ENCODE assay signal across 9 mouse cellular contexts in genomic region chr9:63612565-63613515, GRCm38 (mm10). TPM values are rescaled to one million over a fixed set of nuclear protein-coding genes. Genes with fewer than 3 reads are reported as not detected.
DNase-seq lines count a peak whose midpoint lies in the region; ATAC-seq lines count a peak whose summit lies in the region.
"Had no signal": no experiment of that assay in that cellular context is flagged by ENCODE, and none has a peak within 500 bp of the region (broad histone marks: within the 10 kb centered on the region; RNA-seq: fewer than 3 reads in every experiment).

No protein-coding gene starts in this region.

- peaks cover 48% of the 10 kb centered on the region for H3K4me1 ChIP-seq in heart, embryonic 13.5 days
- peaks cover 57% of the 10 kb centered on the region for H3K4me1 ChIP-seq in hindbrain, embryonic 13.5 days (replicated peaks)
- H3K4me1 ChIP-seq in liver, embryonic 13.5 days (replicated peaks): peaks cover 58% of the 10 kb centered on the region
- H3K4me1 ChIP-seq in stomach, embryonic 14.5 days (ENCODE audit: control insufficient read depth, insufficient read depth, low read length): peaks cover 13% of the 10 kb centered on the region

- intact Hi-C loops in heart, postnatal 36 days (cut with DNase I): loop anchor here (5.0 kb wide), 1 partner anchor 476 kb away; no protein-coding TSS in a partner anchor

- ATAC-seq in heart, embryonic 13.5 days (ENCODE audit: extremely low read depth, insufficient number of reproducible peaks, low FRiP score, low TSS enrichment): no peak
- ATAC-seq in hindbrain, embryonic 13.5 days (ENCODE audit: low FRiP score): 0 out of 2 replicates have a peak, but pooled peaks have one; percentile 49
- ATAC-seq in liver, embryonic 13.5 days (ENCODE audit: low read depth): no peak
- ATAC-seq in stomach, embryonic 14.5 days (ENCODE audit: insufficient number of reproducible peaks, insufficient read depth, low FRiP score, low read depth): peak; percentile 74; the same call in 1 of the 2 replicates

- H3K27me3 ChIP-seq in heart, embryonic 13.5 days (replicated peaks): no peaks in the 10 kb centered on the region
- H3K27me3 ChIP-seq in hindbrain, embryonic 13.5 days: no peaks in the 10 kb centered on the region
- no peaks in the 10 kb centered on the region for H3K27me3 ChIP-seq in liver, embryonic 13.5 days
- no peaks in the 10 kb centered on the region for H3K27me3 ChIP-seq in stomach, embryonic 14.5 days (ENCODE audit: control insufficient read depth, insufficient read depth, low read length)

- peak overlapping the region; percentile 50; the same call in 1 of the 2 replicates for H3K9ac ChIP-seq in heart, embryonic 13.5 days
- H3K9ac ChIP-seq in hindbrain, embryonic 13.5 days: 0 out of 2 replicates have a peak overlapping the region, but pooled peaks have one; percentile 47
- no peak overlapping the region for H3K9ac ChIP-seq in liver, embryonic 13.5 days
- no peak overlapping the region for H3K9ac ChIP-seq in stomach, embryonic 14.5 days (replicated peaks; ENCODE audit: low read depth, low read length)

- no peak overlapping the region; the same call in 1 of the 2 replicates for H3K27ac ChIP-seq in heart, embryonic 13.5 days (replicated peaks)
- H3K27ac ChIP-seq in hindbrain, embryonic 13.5 days: peak overlapping the region; percentile 46
- peak overlapping the region; percentile 56; the same call in 1 of the 2 replicates for H3K27ac ChIP-seq in liver, embryonic 13.5 days
- H3K27ac ChIP-seq in stomach, embryonic 14.5 days (ENCODE audit: low read length): no peak overlapping the region

- H3K4me2 ChIP-seq in heart, embryonic 13.5 days: 0 out of 2 replicates have a peak overlapping the region, but pooled peaks have one; percentile 11
- peak overlapping the region; percentile 31 for H3K4me2 ChIP-seq in hindbrain, embryonic 13.5 days
- no peak overlapping the region for H3K4me2 ChIP-seq in liver, embryonic 13.5 days
- 0 out of 2 replicates have a peak overlapping the region, but pooled peaks have one; percentile 14 for H3K4me2 ChIP-seq in stomach, embryonic 14.5 days (replicated peaks; ENCODE audit: low read depth, low read length)

- H3K36me3 ChIP-seq in heart, embryonic 13.5 days: peaks cover 13% of the 10 kb centered on the region
- peaks cover 13% of the 10 kb centered on the region for H3K36me3 ChIP-seq in hindbrain, embryonic 13.5 days
- peaks cover 21% of the 10 kb centered on the region for H3K36me3 ChIP-seq in liver, embryonic 13.5 days
- H3K36me3 ChIP-seq in stomach, embryonic 14.5 days (ENCODE audit: control insufficient read depth, insufficient read depth, low read length): peaks cover 1% of the 10 kb centered on the region; the same call in 1 of the 2 replicates

- no peak overlapping the region for H3K4me3 ChIP-seq in heart, embryonic 13.5 days
- no peak overlapping the region for H3K4me3 ChIP-seq in hindbrain, embryonic 13.5 days
- H3K4me3 ChIP-seq in liver, embryonic 13.5 days (replicated peaks): no peak overlapping the region
- no peak overlapping the region for H3K4me3 ChIP-seq in stomach, embryonic 14.5 days (ENCODE audit: low read depth, low read length)

- DNase-seq in heart, postnatal 36 days: no peak
- DNase-seq in cerebellum, postnatal 25 days: peak; percentile 54 to 67
- DNase-seq in liver, embryonic 13.5 days: no peak
- DNase-seq in ovary, postnatal 36 days (ENCODE audit: low spot score): no peak
- DNase-seq in spleen, postnatal 36 days (ENCODE audit: low spot score in 2 of 2): no peak

- H3K9me3 ChIP-seq in heart, embryonic 13.5 days: no peaks in the 10 kb centered on the region
- no peaks in the 10 kb centered on the region for H3K9me3 ChIP-seq in hindbrain, embryonic 13.5 days
- H3K9me3 ChIP-seq in liver, embryonic 13.5 days (replicated peaks): no peaks in the 10 kb centered on the region
- no peaks in the 10 kb centered on the region for H3K9me3 ChIP-seq in stomach, embryonic 14.5 days (ENCODE audit: control insufficient read depth, low read depth, low read length)

- 58% methylated on average over 16 of the region's 16 CpGs for WGBS in heart, embryonic 13.5 days
- WGBS in hindbrain, embryonic 13.5 days: 46% methylated on average over 16 of the region's 16 CpGs
- WGBS in liver, embryonic 13.5 days (ENCODE audit: insufficient replicate concordance): 62% methylated on average over 16 of the region's 16 CpGs
- WGBS in stomach, embryonic 14.5 days: 42% methylated on average over 16 of the region's 16 CpGs

RNA-seq across cellular contexts. Expression of gene Aagab, which starts 10.4 kb away (rescaled TPM):
- polyA plus RNA-seq in heart, embryonic 13.5 days (2015; fragmentation: Nextera tagmentation; extraction: Ambion mirVana): 21.8 and 23.1 TPM in 2 replicates
- total RNA-seq in heart, postnatal 36 days (2021): 10 to 100 TPM; 16.8 to 17.7 TPM
- polyA plus RNA-seq in hindbrain, embryonic 13.5 days (2015; fragmentation: Nextera tagmentation; extraction: Ambion mirVana): 59.1 and 61.0 TPM in 2 replicates
- 17.2 and 23.6 TPM in 2 replicates for polyA plus RNA-seq in liver, embryonic 13.5 days (2015; fragmentation: Nextera tagmentation; extraction: Ambion mirVana)
- polyA plus RNA-seq in stomach, embryonic 14.5 days (2014; fragmentation: Nextera tagmentation; extraction: Ambion mirVana): 30.5 and 31.1 TPM in 2 replicates

RNA-seq across cellular contexts. Expression of gene Iqch, which starts 10.5 kb away (rescaled TPM):
- polyA plus RNA-seq in heart, embryonic 13.5 days (2015; fragmentation: Nextera tagmentation; extraction: Ambion mirVana): 0.08 TPM in 1 of 2 replicates, not detected in the other
- not detected for total RNA-seq in heart, postnatal 36 days (2021)
- polyA plus RNA-seq in hindbrain, embryonic 13.5 days (2015; fragmentation: Nextera tagmentation; extraction: Ambion mirVana): 0.21 and 0.34 TPM in 2 replicates
- polyA plus RNA-seq in liver, embryonic 13.5 days (2015; fragmentation: Nextera tagmentation; extraction: Ambion mirVana): not detected in 2 replicates
- polyA plus RNA-seq in stomach, embryonic 14.5 days (2014; fragmentation: Nextera tagmentation; extraction: Ambion mirVana): 0.22 TPM in 1 of 2 replicates, not detected in the other
- polyA plus RNA-seq: heart, embryonic 14.5 days had no signal

Comparison
In these comparisons a context has a peak if more than half of its experiments do, and no peak if none do; other contexts are left out.
1. ATAC-seq: peak in hindbrain, embryonic 13.5 days (single experiment) and stomach, embryonic 14.5 days (single experiment); none in heart, embryonic 13.5 days (single experiment) and liver, embryonic 13.5 days (single experiment).
2. H3K27ac ChIP-seq: peak in hindbrain, embryonic 13.5 days (single experiment) and liver, embryonic 13.5 days (single experiment); none in heart, embryonic 13.5 days (single experiment) and stomach, embryonic 14.5 days (single experiment).
3. H3K9ac ChIP-seq: peak in heart, embryonic 13.5 days (single experiment) and hindbrain, embryonic 13.5 days (single experiment); none in liver, embryonic 13.5 days (single experiment) and stomach, embryonic 14.5 days (single experiment).
4. DNase-seq: peak in cerebellum, postnatal 25 days (2 of 2); none in heart, postnatal 36 days (0 of 2), liver, embryonic 13.5 days (single experiment), ovary, postnatal 36 days (single experiment) and spleen, postnatal 36 days (0 of 2).